Mouse (Mus musculus) T-helper 1 cell (primary cell): ENCODE measurements at regions not wholly inside any gene's neighbourhood (a gene's known extent, or its start where the extent isn't known, plus 50 kb on each side); places are given as distances from the start of the nearest gene placed in this dataset.

Source experiments
- in situ Hi-C: fragments of 300-600 bp; cut with MboI, MseI; formaldehyde crosslinking; loops from one replicate; pipeline ENCODE4 v1.15.1; 2025; ENCODE audit warnings: high pct_unique_total_duplicates

- in situ Hi-C loops, result no loop called here
Observed at GRCm38 (mm10) chr16:50717306-50718017, 126.5 kb upstream of the Ccdc54 start.

DNA sequence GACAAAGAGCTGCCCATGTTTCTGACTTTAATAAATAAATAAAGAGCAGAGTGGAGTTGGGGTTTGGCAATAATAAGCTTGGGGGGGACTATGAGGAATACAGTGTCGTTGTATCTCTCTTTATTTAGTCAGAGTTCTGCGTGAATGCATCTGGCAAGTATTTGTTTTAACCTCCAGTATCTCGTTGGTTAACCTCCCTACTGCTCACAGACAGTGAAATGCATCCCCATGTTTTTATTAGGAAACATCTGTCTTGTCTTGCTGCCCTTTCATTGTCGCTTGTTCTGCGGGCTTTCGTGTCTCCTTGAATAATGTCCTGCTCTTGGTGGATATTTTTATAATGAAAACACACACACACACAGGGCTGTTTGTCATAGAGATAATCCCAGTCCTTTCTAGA lies 118.8 kb upstream of the Ccdc54 start:
- in situ Hi-C loops, result no loop called here

DNA sequence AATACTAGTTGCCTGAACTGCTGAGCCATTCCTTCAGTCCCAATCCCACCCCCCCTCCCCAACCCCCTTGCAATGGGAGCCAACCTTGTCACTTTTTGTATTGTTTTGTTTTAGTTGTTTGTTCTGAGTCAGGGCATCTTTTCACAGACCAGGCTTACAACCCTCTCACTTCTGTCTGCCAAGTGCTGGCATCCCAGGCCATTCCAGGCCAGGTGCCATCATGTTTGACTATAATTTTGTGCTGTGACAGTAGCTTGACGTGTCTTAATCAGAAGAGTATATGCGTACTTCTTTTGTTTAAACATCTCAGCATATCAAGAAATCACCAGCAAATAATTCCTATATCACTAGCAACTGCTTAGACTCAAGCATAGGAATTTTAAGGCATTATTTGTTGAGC lies 117.0 kb upstream of the Ccdc54 start:
- in situ Hi-C loops, result no loop called here

DNA sequence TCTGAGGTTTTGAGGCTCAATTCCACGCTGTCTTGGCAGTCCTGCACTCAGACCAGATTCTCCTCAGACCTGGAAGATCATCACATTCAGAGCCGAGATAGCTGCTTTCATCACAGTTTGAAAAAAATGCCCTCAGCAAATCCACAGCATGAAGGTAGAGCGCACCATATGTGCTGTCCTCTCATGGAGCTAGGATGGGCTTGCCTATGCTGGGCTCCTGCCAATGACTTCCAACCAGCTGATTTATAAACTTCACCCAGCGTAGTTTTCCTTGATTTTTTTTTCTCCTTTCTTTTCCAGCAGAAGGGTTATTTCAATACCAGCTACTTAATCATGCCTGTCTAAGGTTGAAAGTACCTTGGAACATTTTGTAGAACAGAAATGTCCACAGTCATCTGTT lies 115.0 kb upstream of the Ccdc54 start:
- in situ Hi-C loops, result no loop called here

GRCm38 (mm10) chr16:50700811-50701517 lies 110.0 kb upstream of the Ccdc54 start:
- in situ Hi-C loops, result no loop called here

GRCm38 (mm10) chr16:50700123-50700522 lies 109.2 kb upstream of the Ccdc54 start:
- in situ Hi-C loops, result no loop called here

DNA sequence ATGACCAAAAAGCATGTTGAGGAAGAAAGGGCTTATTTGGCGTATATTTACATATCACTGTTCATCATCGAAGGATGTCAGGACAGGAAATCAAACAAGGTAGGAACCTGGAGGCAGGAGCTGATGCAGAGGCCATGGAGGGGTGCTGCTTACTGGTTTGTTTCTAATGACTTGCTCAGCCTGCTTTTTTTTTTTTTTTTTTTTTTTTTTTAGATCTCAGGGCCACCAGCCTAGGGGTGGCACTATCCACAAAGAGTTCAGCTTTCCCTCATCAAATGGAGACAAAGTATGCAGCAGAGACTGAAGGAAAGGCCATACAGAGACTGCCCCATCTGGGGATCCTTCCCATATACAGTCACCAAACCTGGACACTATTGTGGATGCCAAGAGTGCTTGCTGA lies 106.8 kb upstream of the Ccdc54 start:
- in situ Hi-C loops, result no loop called here

- in situ Hi-C loops, result no loop called here
Observed at GRCm38 (mm10) chr16:50696052-50696451, 105.1 kb upstream of the Ccdc54 start.

DNA sequence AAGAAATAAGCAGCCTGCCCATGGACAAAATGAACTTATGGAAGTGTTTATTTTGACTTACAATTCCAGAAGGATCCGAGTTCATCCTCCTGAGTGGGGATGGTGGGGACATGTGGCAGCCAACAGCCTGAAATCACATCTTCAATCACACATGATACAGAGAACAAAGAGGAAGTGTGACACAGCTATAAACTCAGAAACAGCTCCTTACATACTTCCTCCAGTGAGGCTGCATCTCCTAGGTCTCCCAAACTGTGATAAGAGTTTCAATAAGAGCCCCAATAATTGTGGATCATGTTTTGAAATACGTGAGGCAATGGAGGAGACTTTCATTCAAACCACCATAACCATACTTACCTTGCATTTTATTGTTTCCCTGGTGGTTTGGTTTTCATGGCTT lies 103.1 kb upstream of the Ccdc54 start:
- in situ Hi-C loops, result no loop called here

DNA sequence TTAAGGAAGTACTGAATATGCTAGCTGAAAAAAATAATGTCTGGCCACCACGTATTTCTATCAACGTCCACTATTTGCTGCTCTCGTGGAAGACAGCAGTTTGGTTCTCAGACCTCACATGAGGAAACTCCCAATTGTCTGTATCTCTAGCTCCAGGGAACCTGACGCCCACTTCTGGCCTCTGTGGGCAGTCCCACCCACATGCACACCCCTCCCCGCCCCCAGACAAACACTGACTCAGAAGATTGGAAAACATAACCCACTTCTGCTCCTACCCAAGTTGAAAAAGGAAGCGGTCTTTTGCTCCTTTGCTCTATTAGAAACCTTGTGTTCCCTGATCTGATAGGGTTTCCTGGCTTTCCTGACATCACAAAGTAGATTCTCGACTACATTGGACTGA lies 99.9 kb upstream of the Ccdc54 start:
- in situ Hi-C loops, result no loop called here

- in situ Hi-C loops, result no loop called here
Observed at GRCm38 (mm10) chr16:50689525-50689924, 98.6 kb upstream of the Ccdc54 start.

DNA sequence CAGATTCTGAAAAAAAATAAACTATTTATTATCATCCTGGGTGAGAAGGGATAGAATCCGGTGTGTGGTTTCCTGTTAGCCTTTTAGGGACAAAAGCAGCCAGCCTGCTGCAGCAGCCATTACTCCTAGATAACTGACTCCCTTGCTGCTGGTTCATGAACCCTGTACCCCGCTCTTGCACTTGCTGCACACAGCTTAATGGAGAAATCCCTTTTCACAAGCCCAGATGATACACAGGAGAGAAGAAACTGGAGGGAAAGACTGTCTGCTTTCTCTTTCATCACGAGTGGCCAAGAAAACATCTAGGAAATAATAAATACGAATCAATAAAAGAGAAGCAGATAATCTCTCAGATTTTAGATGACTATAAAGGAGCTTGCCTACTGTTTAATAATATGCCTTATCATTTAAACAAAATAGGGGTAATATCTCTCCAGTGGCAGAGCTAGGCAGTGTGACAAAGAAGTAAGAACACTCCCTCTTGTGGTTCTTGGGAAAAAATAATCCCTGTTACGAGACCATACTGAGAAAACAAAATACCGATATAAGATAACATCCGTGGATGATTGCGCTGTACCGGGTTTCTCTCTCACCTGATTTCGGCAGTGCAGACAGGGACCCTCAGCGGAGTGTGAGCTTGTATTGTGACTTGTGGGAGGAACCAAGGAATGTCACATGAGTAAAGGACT lies 98.0 kb upstream of the Ccdc54 start:
- in situ Hi-C loops, result no loop called here

DNA sequence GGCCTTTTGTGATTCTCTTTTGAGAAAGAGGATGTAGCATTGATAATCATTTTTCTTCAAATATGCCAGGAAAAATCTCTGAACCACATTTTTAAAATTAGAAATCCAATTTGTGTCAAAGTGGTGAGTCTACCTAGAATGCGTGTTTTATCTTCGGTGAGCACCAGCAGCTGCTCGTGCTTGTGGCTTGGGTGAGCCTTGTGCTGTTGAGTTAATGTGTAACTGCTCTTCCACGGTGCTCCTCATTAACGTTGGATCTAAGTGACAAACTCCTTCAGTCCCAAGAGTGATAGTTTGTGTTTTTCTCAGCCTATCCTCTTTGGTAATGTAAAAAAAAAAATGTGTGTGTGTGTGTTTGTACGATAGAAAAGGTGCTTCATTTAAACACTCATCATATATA lies 88.7 kb upstream of the Ccdc54 start:
- in situ Hi-C loops, result no loop called here

DNA sequence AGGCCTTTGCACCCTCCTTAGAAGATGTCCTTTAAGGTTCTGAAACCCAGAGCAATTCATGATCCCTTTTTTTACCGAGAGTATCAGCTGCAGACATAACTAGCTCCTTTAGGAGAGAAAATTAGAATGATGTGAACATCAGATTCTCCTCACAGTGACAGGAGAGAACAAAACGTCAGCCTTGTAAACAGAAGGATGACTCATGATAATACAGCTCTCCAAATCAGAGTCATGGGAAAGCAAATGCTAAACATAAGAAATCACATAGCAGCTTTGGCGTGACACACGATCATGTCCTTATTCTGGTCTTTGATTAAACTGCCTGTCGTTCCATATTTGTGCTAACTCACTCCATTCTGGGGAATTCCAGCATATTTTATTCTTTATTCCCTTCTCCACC lies 82.4 kb upstream of the Ccdc54 start:
- in situ Hi-C loops, result no loop called here

DNA sequence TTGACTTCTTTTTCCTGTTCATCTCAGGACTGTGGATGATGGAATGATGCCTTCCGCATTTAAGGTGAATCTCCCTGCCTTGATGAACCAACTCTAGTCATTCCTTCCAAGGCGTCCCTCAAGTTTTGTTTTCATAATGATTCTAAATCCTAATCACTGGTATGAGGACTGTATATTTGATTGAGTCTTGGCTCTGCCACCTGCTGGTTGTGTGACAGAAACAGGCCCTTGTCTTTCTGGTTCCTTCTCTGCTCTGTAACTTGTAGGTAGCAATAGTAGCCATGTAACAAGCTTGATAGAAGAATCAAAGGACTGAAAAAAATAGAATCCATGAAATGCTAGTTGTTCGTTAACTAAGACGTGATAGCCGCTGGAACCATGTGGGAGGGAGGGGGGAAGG lies 81.8 kb upstream of the Ccdc54 start:
- in situ Hi-C loops, result no loop called here

- in situ Hi-C loops, result no loop called here
Observed at GRCm38 (mm10) chr16:50671170-50671569, 80.2 kb upstream of the Ccdc54 start.

DNA sequence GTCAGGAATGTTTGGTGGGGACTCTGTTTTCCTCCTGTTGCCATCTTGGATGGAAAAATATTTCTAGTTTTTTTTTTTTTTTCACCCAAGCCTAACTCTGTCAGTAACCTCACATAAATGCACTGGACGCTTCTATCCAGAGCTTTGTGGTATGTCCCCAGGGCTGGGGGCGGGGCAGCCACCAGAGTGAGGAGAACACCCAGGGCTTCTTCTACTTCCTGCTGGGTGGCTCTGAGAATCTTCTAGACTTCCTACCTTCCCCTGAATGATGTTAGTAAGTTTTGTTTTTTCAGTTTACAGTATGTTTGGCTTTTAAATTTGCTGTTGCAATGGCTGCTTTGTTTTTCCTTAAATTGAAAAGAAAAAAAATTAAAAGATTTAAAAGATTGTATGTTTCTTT lies 73.3 kb upstream of the Ccdc54 start:
- in situ Hi-C loops, result no loop called here
